Mouse (Mus musculus) forebrain, embryonic 15.5 days (tissue): ENCODE results near the gene Ocm. TPM values are rescaled to one million over a fixed set of nuclear protein-coding genes. Genes with fewer than 3 reads are reported as not detected.

Experiments used
- ATAC-seq: fragments of 200-750 bp; cut with Nextera tagmentation; replicated peaks from 2 replicates; pipeline ENCODE4 v1.8.0; 2017; ENCODE audit warnings: mild to moderate bottlenecking, moderate TSS enrichment, moderate library complexity
- H3K27ac ChIP-seq: fragments of 300-500 bp; sonication (generic); replicated peaks from 2 replicates; pipeline ENCODE4 v1.5.1; 2015; ENCODE audit warnings: mild to moderate bottlenecking, inconsistent platforms
- H3K27me3 ChIP-seq: fragments of 300-500 bp; sonication (generic); 2 replicates; pipeline ENCODE4 v1.6.1; 2015; ENCODE audit warnings: inconsistent platforms
- H3K36me3 ChIP-seq: fragments of 300-500 bp; sonication (generic); 2 replicates; pipeline ENCODE4 v1.6.1; 2015; ENCODE audit warnings: mild to moderate bottlenecking, inconsistent platforms
- H3K4me1 ChIP-seq: fragments of 300-500 bp; sonication (generic); 2 replicates; pipeline ENCODE4 v1.6.1; 2015; ENCODE audit warnings: inconsistent platforms
- H3K4me2 ChIP-seq: fragments of 300-500 bp; sonication (generic); replicated peaks from 2 replicates; pipeline ENCODE4 v1.6.1; 2015; ENCODE audit warnings: mild to moderate bottlenecking, inconsistent platforms
- H3K4me3 ChIP-seq: fragments of 300-500 bp; sonication (generic); 2 replicates; pipeline ENCODE4 v1.5.1; 2015; ENCODE audit warnings: mild to moderate bottlenecking, inconsistent platforms
- H3K9ac ChIP-seq: fragments of 300-500 bp; sonication (generic); replicated peaks from 2 replicates; pipeline ENCODE4 v1.6.1; 2015; ENCODE audit warnings: mild to moderate bottlenecking, inconsistent platforms
- H3K9me3 ChIP-seq: fragments of 300-500 bp; sonication (generic); 2 replicates; pipeline ENCODE4 v1.6.1; 2016; ENCODE audit warnings: inconsistent platforms
- WGBS: fragments of 180-500 bp; shearing (Covaris S2); methylation state at CpG from one replicate; pipeline ENCODE4 v1.1.7; 2015; ENCODE audit warnings: mixed read lengths; 5-methylcytosine and 5-hydroxymethylcytosine counted together
- polyA plus RNA-seq: library from polyadenylated mRNA; unstranded; fragments of >200 nt; fragmentation: Nextera tagmentation; extraction: Ambion mirVana; gene quantifications from 2 replicates; pipeline ENCODE4 v1.2.1, GENCODE M21; 2015

Ocm gene
- polyA plus RNA-seq, result not detected in 2 replicates

GRCm38 (mm10) chr5:144026620-144027263, at the start of gene Ocm:
Gene Ocm, minus strand, starts transcription at chr5:144026670.
- H3K4me2 ChIP-seq, result no peak within 1 kb of the TSS
- no peak within 1 kb of the TSS for H3K4me3 ChIP-seq
- no peak within 1 kb of the TSS for H3K9ac ChIP-seq
- no peak for ATAC-seq
- H3K36me3 ChIP-seq, result no peaks in the 10 kb centered on the region
- H3K4me1 ChIP-seq, result no peaks in the 10 kb centered on the region
- no peaks in the 10 kb centered on the region for H3K9me3 ChIP-seq
- WGBS, result 83% methylated on average over 11 of the region's 11 CpGs
- H3K27ac ChIP-seq, result no peak within 1 kb of the TSS
- no peaks in the 10 kb centered on the region for H3K27me3 ChIP-seq

GRCm38 (mm10) chr5:144071249-144071648, 44.8 kb upstream of the Ocm start:
- no peak for ATAC-seq
- H3K4me3 ChIP-seq, result no peak overlapping the region
- no peaks in the 10 kb centered on the region for H3K9me3 ChIP-seq
- H3K4me1 ChIP-seq, result no peaks in the 10 kb centered on the region
- H3K27ac ChIP-seq, result no peak overlapping the region
- H3K9ac ChIP-seq, result no peak overlapping the region
- WGBS, result 50% methylated on average over 1 of the region's 1 CpGs
- H3K27me3 ChIP-seq, result no peaks in the 10 kb centered on the region
- no peak overlapping the region for H3K4me2 ChIP-seq
- no peaks in the 10 kb centered on the region for H3K36me3 ChIP-seq

GRCm38 (mm10) chr5:144070064-144070463, 43.6 kb upstream of the Ocm start:
- Histone ChIP-seq H3K36me3 (no peaks in the 10 kb centered on the region), H3K27ac (no peak overlapping the region), H3K4me1 (no peaks in the 10 kb centered on the region), H3K4me3 (no peak overlapping the region), H3K27me3 (no peaks in the 10 kb centered on the region), H3K9ac (no peak overlapping the region), H3K9me3 (no peaks in the 10 kb centered on the region), H3K4me2 (no peak overlapping the region)
- no peak for ATAC-seq
- 100% methylated on average over 1 of the region's 1 CpGs for WGBS

GRCm38 (mm10) chr5:144066036-144066435, 39.6 kb upstream of the Ocm start:
- Histone ChIP-seq H3K36me3 (no peaks in the 10 kb centered on the region), H3K27ac (no peak overlapping the region), H3K27me3 (no peaks in the 10 kb centered on the region), H3K9ac (no peak overlapping the region), H3K4me3 (no peak overlapping the region), H3K4me1 (no peaks in the 10 kb centered on the region), H3K9me3 (no peaks in the 10 kb centered on the region), H3K4me2 (no peak overlapping the region)
- no peak for ATAC-seq
- 88% methylated on average over 2 of the region's 2 CpGs for WGBS

GRCm38 (mm10) chr5:144064093-144064492, 37.6 kb upstream of the Ocm start:
- Histone ChIP-seq H3K36me3 (no peaks in the 10 kb centered on the region), H3K27ac (no peak overlapping the region), H3K4me1 (no peaks in the 10 kb centered on the region), H3K4me3 (no peak overlapping the region), H3K9ac (no peak overlapping the region), H3K9me3 (no peaks in the 10 kb centered on the region), H3K27me3 (no peaks in the 10 kb centered on the region), H3K4me2 (no peak overlapping the region)
- ATAC-seq, result no peak
- WGBS, result 53% methylated on average over 5 of the region's 5 CpGs

- Histone ChIP-seq H3K9me3 (no peaks in the 10 kb centered on the region), H3K4me3 (no peak overlapping the region), H3K36me3 (no peaks in the 10 kb centered on the region), H3K4me2 (no peak overlapping the region), H3K27me3 (no peaks in the 10 kb centered on the region), H3K27ac (no peak overlapping the region), H3K4me1 (no peaks in the 10 kb centered on the region), H3K9ac (no peak overlapping the region)
- WGBS, result 92% methylated on average over 6 of the region's 6 CpGs
- no peak for ATAC-seq
Measured at GRCm38 (mm10) chr5:144054340-144054739, 27.9 kb upstream of the Ocm start.

- Histone ChIP-seq H3K4me2 (no peak overlapping the region), H3K27me3 (no peaks in the 10 kb centered on the region), H3K9ac (no peak overlapping the region), H3K27ac (no peak overlapping the region), H3K4me3 (no peak overlapping the region), H3K9me3 (no peaks in the 10 kb centered on the region), H3K36me3 (no peaks in the 10 kb centered on the region), H3K4me1 (no peaks in the 10 kb centered on the region)
- WGBS, result 58% methylated on average over 3 of the region's 3 CpGs
- ATAC-seq, result no peak
Measured at GRCm38 (mm10) chr5:144053450-144053849, 27.0 kb upstream of the Ocm start.

GRCm38 (mm10) chr5:144051268-144051667, 24.8 kb upstream of the Ocm start:
- no peaks in the 10 kb centered on the region for H3K36me3 ChIP-seq
- ATAC-seq, result no peak
- no peak overlapping the region for H3K4me3 ChIP-seq
- no peak overlapping the region for H3K4me2 ChIP-seq
- no peaks in the 10 kb centered on the region for H3K9me3 ChIP-seq
- H3K9ac ChIP-seq, result no peak overlapping the region
- H3K27ac ChIP-seq, result no peak overlapping the region
- H3K27me3 ChIP-seq, result no peaks in the 10 kb centered on the region
- H3K4me1 ChIP-seq, result peaks cover 5% of the 10 kb centered on the region; the same call in 1 of the 2 replicates

- H3K9me3 ChIP-seq, result no peaks in the 10 kb centered on the region
- ATAC-seq, result no peak
- H3K9ac ChIP-seq, result no peak overlapping the region
- H3K36me3 ChIP-seq, result no peaks in the 10 kb centered on the region
- peaks cover 5% of the 10 kb centered on the region; the same call in 1 of the 2 replicates for H3K4me1 ChIP-seq
- no peak overlapping the region for H3K4me2 ChIP-seq
- WGBS, result 77% methylated on average over 3 of the region's 3 CpGs
- H3K27ac ChIP-seq, result no peak overlapping the region
- no peaks in the 10 kb centered on the region for H3K27me3 ChIP-seq
- no peak overlapping the region for H3K4me3 ChIP-seq
Measured at GRCm38 (mm10) chr5:144049881-144050280, 23.4 kb upstream of the Ocm start.

GRCm38 (mm10) chr5:144047324-144047723, 20.9 kb upstream of the Ocm start:
- peak overlapping the region; percentile 69 for H3K27ac ChIP-seq
- H3K36me3 ChIP-seq, result no peaks in the 10 kb centered on the region
- H3K4me2 ChIP-seq, result peak overlapping the region; percentile 11; the same call in 1 of the 2 replicates
- no peaks in the 10 kb centered on the region for H3K27me3 ChIP-seq
- no peaks in the 10 kb centered on the region for H3K9me3 ChIP-seq
- H3K4me3 ChIP-seq, result no peak overlapping the region
- ATAC-seq, result peak; percentile 64; the same call in 1 of the 2 replicates
- WGBS, result 53% methylated on average over 13 of the region's 13 CpGs
- no peak overlapping the region for H3K9ac ChIP-seq
- peaks cover 5% of the 10 kb centered on the region; the same call in 1 of the 2 replicates for H3K4me1 ChIP-seq

- Histone ChIP-seq H3K4me3 (no peak overlapping the region), H3K27ac (no peak overlapping the region), H3K27me3 (no peaks in the 10 kb centered on the region), H3K9ac (no peak overlapping the region), H3K4me1 (peaks cover 5% of the 10 kb centered on the region; the same call in 1 of the 2 replicates), H3K9me3 (no peaks in the 10 kb centered on the region), H3K4me2 (no peak overlapping the region), H3K36me3 (no peaks in the 10 kb centered on the region)
- ATAC-seq, result no peak
- WGBS, result 85% methylated on average over 11 of the region's 11 CpGs
Measured at GRCm38 (mm10) chr5:144043166-144043565, 16.7 kb upstream of the Ocm start.

- no peaks in the 10 kb centered on the region for H3K9me3 ChIP-seq
- no peak overlapping the region for H3K4me2 ChIP-seq
- H3K36me3 ChIP-seq, result no peaks in the 10 kb centered on the region
- H3K27me3 ChIP-seq, result no peaks in the 10 kb centered on the region
- no peaks in the 10 kb centered on the region for H3K4me1 ChIP-seq
- no peak overlapping the region for H3K4me3 ChIP-seq
- H3K27ac ChIP-seq, result no peak overlapping the region
- 43% methylated on average over 11 of the region's 11 CpGs for WGBS
- ATAC-seq, result 0 out of 2 replicates have a peak, but pooled peaks have one; percentile 26
- H3K9ac ChIP-seq, result no peak overlapping the region
Measured at GRCm38 (mm10) chr5:144040720-144041364, 14.4 kb upstream of the Ocm start.
